Mouse (Mus musculus) kidney, embryonic 16.5 days (tissue): ENCODE measurements around the gene Mrgprf. TPM values are rescaled to one million over a fixed set of nuclear protein-coding genes. Genes with fewer than 3 reads are reported as not detected.

Source experiments
- ATAC-seq: fragments of 200-750 bp; cut with Nextera tagmentation; 2 replicates; pipeline ENCODE4 v1.8.0; 2017; ENCODE audit warnings: moderate TSS enrichment; ENCODE audit not compliant: low FRiP score, low TSS enrichment
- H3K27ac ChIP-seq: fragments of 300-500 bp; sonication (generic); 2 replicates; pipeline ENCODE4 v1.5.1; 2014; ENCODE audit warnings: low read length
- H3K27me3 ChIP-seq: fragments of 300-500 bp; sonication (generic); 2 replicates; pipeline ENCODE4 v1.6.1; 2014; ENCODE audit warnings: low read length, control low read depth, mixed read lengths; ENCODE audit not compliant: insufficient read depth
- H3K36me3 ChIP-seq: fragments of 300-500 bp; sonication (generic); 2 replicates; pipeline ENCODE4 v1.6.1; 2014; ENCODE audit warnings: low read length, control low read depth, mixed read lengths; ENCODE audit not compliant: insufficient read depth
- H3K4me1 ChIP-seq: fragments of 300-500 bp; sonication (generic); 2 replicates; pipeline ENCODE4 v1.6.1; 2014; ENCODE audit warnings: low read length, control low read depth, mixed read lengths; ENCODE audit not compliant: insufficient read depth
- H3K4me2 ChIP-seq: fragments of 300-500 bp; sonication (generic); replicated peaks from 2 replicates; pipeline ENCODE4 v1.6.1; 2014; ENCODE audit warnings: low read depth, low read length
- H3K4me3 ChIP-seq: fragments of 300-500 bp; sonication (generic); 2 replicates; pipeline ENCODE4 v1.5.1; 2014; ENCODE audit warnings: mild to moderate bottlenecking, low read length
- H3K9ac ChIP-seq: fragments of 300-500 bp; sonication (generic); replicated peaks from 2 replicates; pipeline ENCODE4 v1.6.1; 2014; ENCODE audit warnings: low read length
- H3K9me3 ChIP-seq: fragments of 300-500 bp; sonication (generic); 2 replicates; pipeline ENCODE4 v1.6.1; 2016; ENCODE audit warnings: low read length, control low read depth
- WGBS: fragments of 180-500 bp; shearing (Covaris S2); extraction: QIAGEN DNeasy Blood & Tissue Kit; methylation state at CpG from one replicate; pipeline ENCODE4 v1.1.7; 2014; 5-methylcytosine and 5-hydroxymethylcytosine counted together
- polyA plus RNA-seq: library from polyadenylated mRNA; unstranded; fragments of >200 nt; fragmentation: Nextera tagmentation; extraction: Ambion mirVana; gene quantifications from 2 replicates; pipeline ENCODE4 v1.2.1, GENCODE M21; 2015

The Mrgprf gene
- polyA plus RNA-seq, 1 experiment from 2014 or later, result 3.8 TPM

GRCm38 (mm10) chr7:145281396-145281795 is 19.2 kb upstream of the Mrgprf start:
- 66% methylated on average over 4 of the region's 4 CpGs for WGBS
- H3K27ac ChIP-seq, result no peak overlapping the region
- H3K36me3 ChIP-seq, result peaks cover 29% of the 10 kb centered on the region
- H3K4me3 ChIP-seq, result no peak overlapping the region
- H3K4me2 ChIP-seq, result no peak overlapping the region
- no peaks in the 10 kb centered on the region for H3K9me3 ChIP-seq
- H3K27me3 ChIP-seq, result no peaks in the 10 kb centered on the region
- H3K4me1 ChIP-seq, result peaks cover 25% of the 10 kb centered on the region
- no peak for ATAC-seq
- H3K9ac ChIP-seq, result no peak overlapping the region

DNA sequence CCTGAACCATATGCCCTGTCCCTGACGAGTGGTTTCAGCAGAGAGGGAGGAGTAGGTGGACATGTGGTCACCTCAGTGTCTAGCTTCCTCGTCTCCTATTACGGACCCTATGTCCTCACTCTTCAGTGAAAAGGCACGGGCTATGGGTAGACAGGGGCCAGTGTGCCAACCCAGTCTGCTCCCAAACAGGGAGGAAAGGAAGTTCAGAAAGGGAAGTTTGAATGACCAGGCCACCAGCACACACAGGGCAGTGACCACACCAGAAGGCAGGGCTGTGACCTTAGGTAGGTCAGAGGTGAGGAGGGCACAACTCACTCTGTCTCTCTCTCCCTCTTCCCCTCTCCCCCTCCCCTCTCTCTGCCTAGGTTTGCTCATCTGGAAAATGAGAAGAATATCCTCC is 17.6 kb upstream of the Mrgprf start:
- Histone ChIP-seq H3K4me2 (peak overlapping the region; percentile 64), H3K4me1 (peaks cover 25% of the 10 kb centered on the region), H3K27ac (no peak overlapping the region), H3K9ac (peak overlapping the region; percentile 58), H3K36me3 (peaks cover 19% of the 10 kb centered on the region), H3K4me3 (peak overlapping the region; percentile 52), H3K27me3 (no peaks in the 10 kb centered on the region), H3K9me3 (no peaks in the 10 kb centered on the region)
- ATAC-seq, result peak; percentile 2; the same call in 1 of the 2 replicates
- WGBS, result 23% methylated on average over 4 of the region's 4 CpGs

GRCm38 (mm10) chr7:145283487-145284187 is 17.0 kb upstream of the Mrgprf start, which contains the start of gene Tpcn2:
Tpcn2 (minus strand) TSS chr7:145284011.
- H3K27me3 ChIP-seq, result no peaks in the 10 kb centered on the region
- H3K9ac ChIP-seq, result peak within 1 kb of the TSS; percentile 58
- under 1% methylated on average over 18 of the region's 18 CpGs for WGBS
- peak within 1 kb of the TSS; percentile 64 for H3K4me2 ChIP-seq
- H3K4me1 ChIP-seq, result peaks cover 25% of the 10 kb centered on the region
- peak within 1 kb of the TSS; percentile 52 for H3K4me3 ChIP-seq
- peaks cover 14% of the 10 kb centered on the region for H3K36me3 ChIP-seq
- no peak within 1 kb of the TSS for H3K27ac ChIP-seq
- H3K9me3 ChIP-seq, result no peaks in the 10 kb centered on the region
- ATAC-seq, result peak; percentile 93

DNA sequence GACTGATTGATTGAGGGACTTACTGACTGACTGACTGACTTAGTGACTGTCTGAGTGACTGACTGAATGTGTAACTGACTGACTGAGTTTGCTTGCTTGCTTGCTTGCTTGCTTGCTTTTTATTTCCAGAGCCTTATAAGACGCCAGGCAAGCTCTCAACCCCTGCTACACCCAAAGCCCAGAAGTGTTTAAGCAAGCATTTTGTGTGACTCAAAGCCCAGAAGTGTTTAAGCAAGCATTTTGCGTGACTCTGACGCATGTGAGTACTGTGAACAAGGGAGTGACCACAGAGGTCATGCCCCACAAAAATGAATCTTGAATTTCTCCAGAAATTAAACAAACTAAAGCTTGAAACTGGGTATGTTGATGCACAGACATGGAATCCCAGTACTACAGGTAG is 16.3 kb upstream of the Mrgprf start:
- Histone ChIP-seq H3K4me2 (peak overlapping the region; percentile 64), H3K9me3 (no peaks in the 10 kb centered on the region), H3K27me3 (no peaks in the 10 kb centered on the region), H3K4me3 (peak overlapping the region; percentile 52; the same call in 1 of the 2 replicates), H3K27ac (no peak overlapping the region), H3K9ac (no peak overlapping the region), H3K36me3 (peaks cover 8% of the 10 kb centered on the region), H3K4me1 (peaks cover 25% of the 10 kb centered on the region)
- 0 out of 2 replicates have a peak, but pooled peaks have one; percentile 1 for ATAC-seq
- 49% methylated on average over 3 of the region's 3 CpGs for WGBS

DNA sequence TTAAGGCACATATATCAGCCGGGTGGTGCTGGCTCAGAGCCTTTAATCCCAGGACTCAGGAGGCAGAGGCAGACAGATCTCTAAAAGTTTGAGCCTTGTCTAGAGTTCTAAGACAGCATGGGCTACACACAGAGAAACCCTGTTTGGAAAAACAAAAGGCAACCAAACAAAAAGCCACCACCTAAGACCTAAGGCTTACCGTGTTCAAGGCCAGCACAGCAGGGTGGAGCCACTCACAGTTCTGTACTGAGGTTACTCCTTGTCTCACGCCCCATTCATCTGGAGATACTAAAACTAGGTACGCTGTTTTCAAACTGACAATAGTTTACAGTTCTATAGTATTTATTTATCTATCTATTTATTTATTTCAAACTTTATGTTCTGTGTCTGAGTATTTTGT is 15.2 kb upstream of the Mrgprf start:
- no peaks in the 10 kb centered on the region for H3K9me3 ChIP-seq
- WGBS, result 77% methylated on average over 4 of the region's 4 CpGs
- H3K36me3 ChIP-seq, result no peaks in the 10 kb centered on the region
- peaks cover 25% of the 10 kb centered on the region for H3K4me1 ChIP-seq
- H3K9ac ChIP-seq, result no peak overlapping the region
- no peak overlapping the region for H3K27ac ChIP-seq
- H3K4me3 ChIP-seq, result no peak overlapping the region
- no peak overlapping the region for H3K4me2 ChIP-seq
- no peak for ATAC-seq
- H3K27me3 ChIP-seq, result no peaks in the 10 kb centered on the region

DNA sequence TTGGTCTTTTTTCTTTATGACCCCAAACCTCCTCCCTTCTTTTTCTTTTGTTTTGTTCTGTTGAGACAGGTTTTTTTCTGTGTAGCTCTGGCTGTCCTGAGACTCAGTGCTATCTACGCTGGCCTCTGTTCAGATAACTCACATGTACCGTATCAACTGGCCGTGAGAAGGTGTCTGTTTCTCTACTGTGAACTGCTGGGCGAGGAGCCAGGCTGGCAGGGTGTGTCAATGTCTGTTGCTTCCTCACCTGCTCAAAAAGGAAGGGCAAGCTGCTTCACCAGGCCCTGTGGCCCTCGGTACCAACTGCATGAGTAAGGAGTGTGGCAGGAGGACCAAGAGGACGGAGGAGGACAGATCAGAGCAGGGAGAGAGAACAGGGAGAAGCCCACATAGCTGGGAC is 13.2 kb upstream of the Mrgprf start:
- no peak overlapping the region for H3K27ac ChIP-seq
- H3K4me1 ChIP-seq, result peaks cover 10% of the 10 kb centered on the region
- 72% methylated on average over 6 of the region's 6 CpGs for WGBS
- no peak overlapping the region for H3K4me3 ChIP-seq
- no peak overlapping the region for H3K9ac ChIP-seq
- no peak overlapping the region for H3K4me2 ChIP-seq
- H3K9me3 ChIP-seq, result no peaks in the 10 kb centered on the region
- no peaks in the 10 kb centered on the region for H3K36me3 ChIP-seq
- ATAC-seq, result no peak
- no peaks in the 10 kb centered on the region for H3K27me3 ChIP-seq

- no peaks in the 10 kb centered on the region for H3K36me3 ChIP-seq
- no peak overlapping the region for H3K4me2 ChIP-seq
- no peaks in the 10 kb centered on the region for H3K9me3 ChIP-seq
- H3K27ac ChIP-seq, result no peak overlapping the region
- no peaks in the 10 kb centered on the region for H3K27me3 ChIP-seq
- WGBS, result 22% methylated on average over 5 of the region's 5 CpGs
- ATAC-seq, result peak; percentile 64; the same call in 1 of the 2 replicates
- no peak overlapping the region for H3K4me3 ChIP-seq
- no peak overlapping the region for H3K9ac ChIP-seq
- H3K4me1 ChIP-seq, result no peaks in the 10 kb centered on the region
These were observed 11.3 kb upstream of the Mrgprf start for GRCm38 (mm10) chr7:145289302-145289701.

DNA sequence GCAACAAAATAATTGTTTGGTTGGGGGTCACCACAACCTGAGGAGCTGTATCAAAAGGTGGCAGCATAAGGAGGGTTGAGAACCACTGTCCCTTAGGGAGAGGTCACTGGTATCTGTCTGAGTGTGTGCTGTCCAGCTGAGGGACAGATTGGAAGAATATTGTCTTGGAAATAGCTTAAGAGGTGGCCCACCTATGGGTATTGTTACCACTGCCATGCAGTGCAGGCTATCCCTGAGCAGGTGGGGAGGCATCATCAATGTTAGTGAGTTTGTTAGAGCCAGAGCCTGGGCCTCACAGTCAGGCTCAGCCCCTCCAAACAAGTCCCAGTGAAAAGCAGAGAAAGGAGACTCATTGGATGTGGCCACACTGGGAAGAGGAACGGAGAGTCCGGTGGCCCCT is 8.8 kb upstream of the Mrgprf start:
- no peak overlapping the region for H3K4me3 ChIP-seq
- no peaks in the 10 kb centered on the region for H3K4me1 ChIP-seq
- H3K9ac ChIP-seq, result no peak overlapping the region
- H3K27me3 ChIP-seq, result no peaks in the 10 kb centered on the region
- no peak overlapping the region for H3K27ac ChIP-seq
- H3K36me3 ChIP-seq, result no peaks in the 10 kb centered on the region
- H3K9me3 ChIP-seq, result no peaks in the 10 kb centered on the region
- ATAC-seq, result no peak
- WGBS, result 94% methylated on average over 2 of the region's 2 CpGs
- H3K4me2 ChIP-seq, result no peak overlapping the region

DNA sequence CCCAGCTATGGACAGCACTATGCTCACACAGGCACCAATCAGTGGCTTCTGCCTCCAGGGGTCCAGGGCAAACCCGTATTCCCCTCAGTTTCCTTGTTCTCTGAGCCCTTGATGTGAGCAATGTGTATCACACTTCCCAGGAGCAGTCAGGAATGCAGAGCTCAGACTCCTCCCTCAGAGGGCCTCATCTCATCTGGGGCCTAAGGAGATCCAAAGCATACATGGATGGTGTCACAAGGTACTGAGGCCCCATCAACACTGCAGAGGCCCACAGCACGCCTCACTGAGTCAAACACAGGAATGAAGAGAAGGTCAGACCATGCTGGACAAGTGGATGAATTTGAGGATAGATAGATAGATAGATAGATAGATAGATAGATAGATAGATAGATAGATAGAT is 7.9 kb upstream of the Mrgprf start:
- no peak for ATAC-seq
- no peak overlapping the region for H3K4me3 ChIP-seq
- WGBS, result 55% methylated on average over 2 of the region's 2 CpGs

GRCm38 (mm10) chr7:145293859-145294258 is 6.8 kb upstream of the Mrgprf start:
- Histone ChIP-seq H3K27me3 (no peaks in the 10 kb centered on the region), H3K9ac (no peak overlapping the region), H3K4me3 (no peak overlapping the region), H3K9me3 (no peaks in the 10 kb centered on the region), H3K4me2 (no peak overlapping the region), H3K36me3 (no peaks in the 10 kb centered on the region), H3K4me1 (no peaks in the 10 kb centered on the region), H3K27ac (no peak overlapping the region)
- 36% methylated on average over 6 of the region's 6 CpGs for WGBS
- ATAC-seq, result no peak

More for the DNA sequence above, 7.9 kb upstream of the Mrgprf start:
- Histone ChIP-seq H3K4me1 (no peaks in the 10 kb centered on the region), H3K9ac (no peak overlapping the region), H3K27me3 (no peaks in the 10 kb centered on the region), H3K9me3 (no peaks in the 10 kb centered on the region), H3K36me3 (no peaks in the 10 kb centered on the region), H3K4me2 (no peak overlapping the region), H3K27ac (no peak overlapping the region)
